Mouse (Mus musculus) skeletal muscle tissue, adult 2 months (tissue): ENCODE results near the gene Nisch.

Experiments
- DNase-seq: peaks from one replicate; pipeline ENCODE4 v3.0.0-alpha.2; 2012; ENCODE audit warnings: low read depth, low spot score

The Nisch gene

DNA sequence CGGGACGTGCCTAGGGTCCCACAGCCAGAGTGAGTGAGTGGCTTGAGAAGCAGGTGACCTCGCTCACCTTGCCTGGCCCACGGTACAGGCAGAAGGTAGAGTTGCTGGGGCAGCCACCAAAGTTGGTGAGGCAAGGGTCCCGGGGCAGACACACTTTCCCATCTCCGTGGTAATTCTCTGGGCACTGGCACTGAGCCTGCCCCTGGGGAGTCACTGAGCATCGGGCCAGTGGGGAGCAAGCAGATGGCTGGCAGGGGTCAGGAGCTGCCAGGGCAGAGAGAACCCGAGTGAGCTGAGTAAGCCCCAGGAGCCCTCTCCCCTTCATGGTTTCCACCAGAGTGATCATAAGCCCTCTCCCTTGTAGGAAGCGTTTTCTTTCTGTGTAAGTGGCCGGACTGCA lies 55.1 kb downstream of the Nisch start:
- DNase-seq = no peak

DNA sequence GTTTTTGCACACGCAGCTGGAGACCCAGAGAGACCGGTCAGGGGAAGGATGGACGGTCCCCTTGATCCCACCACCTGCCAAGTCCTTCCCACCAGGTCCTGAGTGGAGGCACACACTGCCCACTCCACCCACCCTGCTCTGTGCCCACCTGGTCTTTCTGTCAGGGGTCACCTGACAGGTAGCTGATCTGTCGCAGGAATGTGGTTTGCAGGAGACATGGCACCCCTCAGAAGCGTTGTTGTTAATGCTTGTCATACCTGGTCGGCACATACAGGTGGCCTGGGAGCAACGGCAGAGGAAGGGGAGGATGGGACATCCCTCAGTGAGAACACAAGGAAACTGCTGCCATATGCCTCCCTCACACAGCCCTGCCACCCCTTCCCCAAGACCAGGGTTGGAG lies 55.6 kb downstream of the Nisch start:
- DNase-seq = no peak

DNA sequence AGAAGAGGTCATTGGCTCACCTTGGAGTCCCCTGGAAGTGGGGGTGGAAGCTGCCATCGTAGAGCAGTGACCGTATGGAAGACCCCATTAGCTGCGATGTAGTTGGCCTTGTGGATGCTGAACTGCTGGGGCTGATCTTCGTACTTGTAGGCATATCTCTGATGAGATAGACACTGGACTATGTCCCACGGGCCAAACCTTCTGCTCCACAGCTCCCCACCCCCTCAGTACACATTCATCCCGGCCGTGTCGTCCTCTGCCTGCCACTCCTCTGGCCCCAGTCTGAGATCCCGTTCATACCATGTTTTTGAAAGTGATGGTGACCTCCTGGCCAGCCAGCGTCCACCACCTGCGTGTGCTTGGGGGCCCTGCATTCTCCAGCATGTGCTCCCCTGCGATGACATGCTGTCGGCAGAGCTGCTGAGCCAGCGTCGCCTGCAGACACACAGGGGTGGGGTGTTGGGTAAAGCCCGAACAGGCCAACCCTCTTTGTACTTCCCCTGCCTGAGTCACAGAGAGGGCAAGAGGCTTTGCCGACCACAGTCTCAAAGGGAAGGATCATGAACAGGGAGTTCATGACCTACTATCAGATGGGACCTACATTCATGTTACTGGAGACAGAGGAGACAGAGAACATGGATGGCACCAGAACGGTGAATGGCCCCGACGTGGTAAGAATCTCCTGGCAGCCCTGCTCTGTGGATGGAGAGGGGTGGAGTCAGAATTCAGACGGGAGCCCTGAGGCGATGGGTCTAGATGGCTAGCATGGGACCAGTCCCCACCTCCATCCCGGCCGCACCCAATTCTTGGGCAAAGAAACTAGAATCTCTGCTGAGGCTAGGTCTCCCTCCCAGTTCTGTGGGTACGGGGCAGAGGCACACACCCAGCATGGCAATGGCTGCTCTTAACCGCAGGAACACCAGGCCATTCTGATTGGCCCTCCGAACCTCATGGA lies 56.3 kb downstream of the Nisch start:
- DNase-seq = no peak

DNA sequence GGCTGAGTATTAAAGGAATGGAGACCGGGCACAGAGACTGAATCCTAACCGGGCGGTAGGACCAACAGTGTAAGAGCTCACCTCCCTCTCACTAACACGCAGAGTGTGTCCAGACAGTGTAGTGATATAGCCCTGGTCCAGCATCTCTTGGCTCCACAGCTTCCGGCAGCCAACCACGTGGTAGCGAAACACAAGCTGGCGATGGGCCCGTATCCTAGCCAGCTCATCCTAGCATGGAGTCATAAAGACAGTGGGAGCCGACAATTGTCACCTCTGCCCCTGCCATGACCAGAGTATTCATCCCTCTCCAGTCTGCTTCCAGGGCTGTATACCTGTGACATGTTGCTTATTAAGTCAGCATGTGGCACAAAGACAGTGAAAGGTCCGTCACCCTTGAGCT lies 71.1 kb downstream of the Nisch start:
- no peak for DNase-seq

DNA sequence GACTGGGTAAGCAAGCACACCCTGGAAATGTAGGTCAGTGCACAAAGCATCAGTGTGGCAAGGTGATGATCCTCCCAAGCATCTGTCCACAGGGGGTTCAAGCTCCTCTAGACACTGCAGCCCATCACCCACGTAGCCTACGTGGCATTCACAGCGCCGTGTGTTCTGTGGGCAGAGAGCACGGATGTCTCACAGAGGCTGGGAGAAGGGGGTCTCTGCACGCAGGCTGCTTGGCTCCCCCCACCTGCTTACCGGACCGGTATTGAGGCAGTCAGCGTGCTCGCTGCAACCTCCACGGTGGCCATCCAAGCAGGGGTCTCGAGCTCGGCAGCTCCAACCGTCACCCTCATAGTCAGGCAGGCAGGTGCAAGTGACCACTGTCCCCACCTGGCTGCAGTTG lies 75.7 kb downstream of the Nisch start:
- no peak for DNase-seq

DNA sequence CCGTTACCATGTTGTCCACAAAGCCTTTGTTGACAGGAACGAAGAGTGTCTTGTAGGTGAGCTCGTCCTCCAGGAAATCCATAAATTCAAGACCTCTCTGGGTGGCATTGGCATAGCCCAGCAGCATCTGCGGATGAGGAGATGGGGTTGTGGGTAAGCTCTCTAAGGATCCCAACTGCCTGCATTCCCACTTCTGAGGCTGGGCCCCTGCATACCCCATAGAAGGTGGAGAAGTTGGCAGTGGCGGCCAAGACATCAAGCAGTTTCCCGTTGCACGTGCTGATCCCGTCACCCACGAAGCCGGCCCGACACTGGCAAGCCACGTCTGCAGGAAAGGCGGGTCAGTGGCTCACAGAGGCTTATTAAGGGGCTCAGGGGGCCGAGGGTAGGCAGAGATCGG lies 76.6 kb downstream of the Nisch start:
- DNase-seq = no peak

DNA sequence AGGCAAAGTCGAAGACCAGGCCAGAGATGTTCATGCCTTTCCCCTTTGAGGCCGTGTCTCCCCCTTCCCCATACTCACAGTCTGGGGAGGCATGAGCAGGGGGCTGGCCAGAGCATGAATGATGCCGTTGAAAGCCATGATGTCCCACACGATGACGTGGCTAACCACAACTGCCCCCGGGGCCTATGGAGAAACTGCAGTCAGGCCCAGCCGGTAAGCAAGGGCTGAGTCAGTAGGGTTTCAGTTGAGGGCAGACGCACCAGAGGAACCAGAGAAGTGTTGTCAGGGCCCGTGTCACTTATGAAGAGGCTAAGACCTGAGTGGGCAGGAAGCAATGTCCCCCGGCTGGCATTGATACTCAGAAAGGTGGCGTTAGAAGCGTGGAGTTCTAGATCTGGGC lies 77.1 kb downstream of the Nisch start:
- DNase-seq = no peak

DNA sequence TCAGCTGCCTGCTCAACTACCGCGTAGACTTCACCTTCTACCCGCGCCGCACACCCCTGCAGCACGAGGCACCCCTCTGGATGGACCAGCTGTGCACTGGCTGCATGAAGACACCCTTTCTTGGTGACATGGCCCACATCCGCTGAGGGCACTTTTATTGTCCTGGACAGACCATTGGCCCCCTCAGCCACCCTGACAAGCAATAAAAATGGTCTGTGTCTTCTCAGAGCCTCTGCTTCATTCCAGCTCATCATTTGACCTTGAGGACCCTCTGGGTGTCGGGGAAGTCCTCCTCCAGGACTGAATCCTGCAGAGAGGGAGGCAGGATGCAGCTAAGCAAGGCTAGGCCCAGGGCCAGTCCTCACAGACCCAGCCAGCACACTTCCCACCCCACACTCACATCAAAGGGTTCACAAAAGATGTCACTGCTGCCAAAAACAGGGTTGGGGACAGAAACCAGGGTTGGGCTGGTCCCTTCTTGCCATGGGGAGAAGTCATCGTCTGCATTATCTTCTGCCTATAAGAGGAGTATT lies 77.8 kb downstream of the Nisch start:
- DNase-seq = no peak

DNA sequence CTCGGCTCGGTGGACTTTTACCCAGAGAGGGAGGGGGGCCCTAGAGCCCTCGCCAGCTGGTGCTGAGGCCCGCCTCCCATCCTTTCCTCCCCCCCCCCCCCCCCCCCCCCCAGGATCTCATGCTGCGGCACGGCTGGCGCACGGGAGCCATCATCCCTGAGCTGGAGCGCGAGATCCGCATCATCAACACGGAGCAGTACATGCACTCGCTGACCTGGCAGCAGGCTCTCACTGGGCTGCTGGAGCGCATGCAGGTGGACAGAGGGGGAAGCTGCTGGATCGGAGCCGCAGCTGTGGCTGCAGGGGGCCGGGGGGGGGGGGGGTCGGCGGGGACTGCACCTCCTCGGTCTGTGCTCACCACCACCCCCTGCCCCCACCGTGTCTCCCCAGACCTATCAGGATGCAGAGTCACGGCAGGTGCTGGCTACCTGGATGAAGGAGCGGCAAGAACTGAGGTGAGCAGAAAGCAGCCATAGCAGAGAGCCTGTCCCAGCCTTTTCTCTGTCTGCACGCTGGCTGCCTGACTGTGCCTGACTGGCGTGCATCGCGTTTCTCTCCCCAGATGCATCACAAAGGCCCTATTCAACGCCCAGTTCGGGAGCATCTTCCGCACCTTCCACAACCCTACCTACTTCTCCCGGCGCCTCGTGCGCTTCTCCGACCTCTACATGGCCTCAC lies 78.4 kb downstream of the Nisch start:
- DNase-seq = no peak

DNA sequence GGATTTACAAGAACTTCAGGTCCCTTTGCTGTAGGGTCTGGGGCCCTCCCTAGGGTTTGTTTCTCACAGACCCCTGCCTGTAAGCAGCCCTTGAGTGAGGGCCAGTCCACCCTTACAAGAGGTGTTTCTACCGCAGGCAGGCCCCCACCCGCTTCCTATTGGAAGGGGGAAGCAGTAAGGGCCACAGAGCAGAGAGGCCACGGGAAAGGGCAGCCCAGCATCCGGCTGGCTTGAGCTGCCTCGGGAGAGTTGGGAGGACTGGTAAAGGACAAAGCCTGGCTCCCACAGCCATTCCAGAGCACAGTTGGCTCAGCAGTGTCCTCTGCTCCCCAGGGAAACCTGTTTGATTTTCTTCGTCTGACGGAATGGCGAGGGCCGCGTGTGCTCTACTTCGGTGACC lies 79.0 kb downstream of the Nisch start:
- no peak for DNase-seq

DNA sequence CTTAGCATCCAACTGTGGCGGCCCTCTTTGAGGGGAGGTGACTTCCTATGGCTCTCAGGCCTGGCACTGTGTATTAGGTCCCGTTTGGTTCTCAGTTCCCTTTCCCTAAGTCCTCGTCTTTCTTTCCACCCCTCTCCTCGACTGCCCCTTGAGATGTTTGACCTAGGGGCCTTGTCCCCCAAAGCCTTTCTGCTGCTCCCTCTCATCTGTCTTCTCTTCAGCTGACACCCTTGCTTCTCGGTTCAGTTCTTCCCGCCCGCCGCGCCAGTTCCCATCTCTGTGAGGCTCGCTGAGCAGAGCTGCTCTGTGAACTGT lies 79.5 kb downstream of the Nisch start:
- no peak for DNase-seq

DNA sequence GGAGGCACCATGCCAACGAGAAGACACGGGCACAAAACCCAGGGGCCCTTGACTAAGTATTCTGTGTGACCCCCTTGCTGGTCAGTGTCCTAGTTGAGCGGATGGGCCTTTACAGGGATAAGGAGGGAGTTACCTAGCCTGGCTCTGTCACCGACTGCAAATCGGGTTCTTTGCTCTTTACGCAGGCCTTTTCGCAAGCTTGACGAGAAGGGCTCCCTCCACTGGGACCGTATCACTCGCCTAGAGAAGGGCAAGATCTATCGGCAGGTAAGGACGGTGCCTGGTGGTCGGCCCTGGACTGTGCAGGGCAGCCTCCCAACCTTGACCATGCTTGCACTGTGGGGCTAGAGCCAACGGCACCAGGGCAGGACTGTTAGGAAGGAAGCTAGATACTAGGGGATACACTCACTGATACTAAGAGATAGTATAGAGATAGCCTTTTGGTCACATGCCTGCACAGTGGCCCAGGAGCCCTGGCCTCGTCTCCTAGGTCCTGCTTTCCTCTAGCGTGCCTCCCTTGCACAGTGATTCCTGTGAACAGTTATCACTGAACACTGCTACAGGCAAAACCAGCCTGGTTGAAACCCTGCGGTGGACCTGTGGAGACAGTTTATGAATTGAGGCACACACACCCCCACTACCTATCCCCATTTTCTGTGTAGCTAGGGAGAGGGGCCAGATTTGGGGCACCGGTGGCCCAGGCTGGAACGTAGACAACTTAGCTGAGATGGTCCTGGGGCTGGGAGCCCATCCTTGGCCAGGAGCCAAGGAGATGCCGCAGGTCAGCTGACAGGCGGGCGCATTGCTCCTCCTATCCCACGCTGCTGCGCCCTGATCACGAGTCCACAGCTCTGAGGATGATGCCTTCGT lies 80.1 kb downstream of the Nisch start:
- no peak for DNase-seq

DNA sequence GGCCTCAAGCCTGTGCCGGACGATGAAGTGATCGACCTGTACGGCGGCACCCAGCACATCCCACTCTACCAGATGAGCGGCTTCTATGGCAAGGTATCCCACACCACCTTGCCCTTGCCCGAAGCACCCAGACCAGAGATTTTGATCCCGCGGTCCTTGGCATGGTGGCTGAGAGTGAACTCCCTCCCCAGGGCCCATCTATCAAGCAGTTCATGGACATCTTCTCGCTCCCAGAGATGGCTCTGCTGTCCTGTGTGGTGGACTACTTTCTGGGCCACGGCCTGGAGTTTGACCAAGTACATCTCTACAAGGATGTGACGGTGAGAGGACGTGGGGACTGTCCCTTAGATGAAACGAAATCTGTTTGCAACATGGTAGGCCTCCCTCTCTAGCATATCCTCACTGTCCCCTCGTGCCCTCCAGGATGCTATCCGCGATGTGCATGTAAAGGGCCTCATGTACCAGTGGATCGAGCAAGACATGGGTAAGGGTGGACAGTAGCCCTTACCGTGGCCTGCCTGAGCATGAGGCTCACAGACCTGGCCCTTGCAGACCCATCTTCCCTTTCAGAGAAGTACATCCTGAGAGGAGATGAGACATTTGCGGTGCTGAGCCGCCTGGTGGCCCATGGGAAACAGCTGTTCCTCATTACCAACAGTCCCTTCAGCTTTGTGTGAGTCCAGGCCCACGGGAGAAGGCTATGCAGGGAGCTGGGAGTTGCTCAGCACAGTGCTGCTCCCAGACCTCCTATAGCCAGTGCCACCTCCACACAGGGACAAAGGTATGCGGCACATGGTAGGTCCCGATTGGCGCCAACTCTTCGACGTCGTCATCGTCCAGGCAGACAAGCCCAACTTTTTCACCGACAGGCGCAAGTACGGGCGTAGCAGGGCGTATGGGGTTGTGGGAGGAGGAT lies 81.0 kb downstream of the Nisch start:
- no peak for DNase-seq

DNA sequence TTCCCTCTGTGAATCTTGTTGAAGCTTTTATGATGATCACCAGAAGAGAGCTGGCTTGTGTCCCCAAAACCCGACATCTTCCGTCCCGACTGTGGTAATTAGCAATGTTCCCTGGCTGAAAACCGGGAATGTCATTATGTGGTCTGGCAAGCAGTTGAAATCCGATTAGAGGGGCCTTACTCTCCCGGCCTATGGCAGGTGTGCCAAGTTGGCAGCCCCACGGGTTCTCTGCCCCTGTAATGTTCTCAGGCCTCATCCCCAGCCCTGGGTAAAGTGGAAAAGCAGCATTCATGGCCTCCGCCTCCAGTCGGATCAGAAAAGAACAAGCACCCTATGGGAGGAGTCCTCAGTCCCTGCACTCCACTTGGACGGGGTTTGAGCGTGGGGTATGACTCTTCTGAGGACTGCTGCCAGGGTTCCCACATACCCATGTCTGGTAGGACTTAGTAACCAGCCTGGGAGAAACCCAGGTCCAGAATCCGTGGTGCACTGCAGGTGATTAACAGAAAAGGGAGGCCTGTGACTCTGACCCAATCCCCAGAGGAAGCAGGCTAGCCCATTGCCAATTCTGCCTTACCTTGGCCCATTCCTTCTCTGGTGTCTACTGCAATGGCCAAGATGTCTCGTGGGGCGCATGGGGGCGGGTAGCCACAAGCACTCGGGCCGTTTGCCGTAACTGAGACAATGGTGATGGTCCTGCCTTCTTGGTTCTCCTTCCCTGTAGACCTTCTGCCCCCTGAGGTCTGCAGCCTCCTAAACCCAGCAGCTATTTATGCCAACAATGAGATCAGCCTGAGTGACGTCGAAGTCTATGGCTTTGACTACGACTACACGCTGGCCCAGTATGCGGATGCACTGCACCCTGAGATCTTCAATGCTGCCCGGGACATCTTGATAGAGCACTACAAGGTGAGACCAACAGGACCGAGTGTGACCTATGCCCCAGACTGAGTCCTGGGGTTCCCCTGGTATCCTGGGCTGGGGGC lies 82.4 kb downstream of the Nisch start:
- no peak for DNase-seq

DNA sequence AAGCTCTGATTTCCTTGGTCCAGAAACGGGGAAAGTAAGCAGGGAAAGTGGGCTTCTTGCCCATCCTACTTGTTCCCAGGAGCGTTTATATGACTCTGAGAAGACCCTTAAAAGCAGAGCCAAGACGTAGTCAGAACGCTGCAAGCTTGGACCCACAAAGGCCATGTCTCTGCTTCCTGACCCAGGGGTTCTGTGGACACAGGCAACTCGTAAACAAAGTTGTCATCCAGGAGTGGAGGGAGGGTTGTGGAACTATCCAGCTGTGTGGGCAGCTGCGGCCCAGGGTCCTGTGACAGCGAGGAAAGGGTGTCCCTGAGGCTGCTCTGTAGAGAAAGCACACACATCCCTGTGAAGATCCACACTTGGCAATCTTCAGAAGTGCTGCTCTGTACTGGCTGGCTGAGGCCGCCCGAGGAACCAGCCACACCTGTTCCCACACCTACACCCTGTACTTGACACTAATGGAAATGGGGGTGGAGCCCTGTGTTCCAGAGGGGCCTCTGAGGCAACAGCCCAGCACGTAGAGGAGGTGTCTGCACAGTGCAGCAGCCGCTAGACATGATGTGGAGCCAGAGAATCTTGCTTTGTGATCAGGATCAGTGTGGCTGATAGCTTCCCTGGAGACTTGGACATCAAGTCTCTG lies 83.6 kb downstream of the Nisch start:
- no peak for DNase-seq

DNA sequence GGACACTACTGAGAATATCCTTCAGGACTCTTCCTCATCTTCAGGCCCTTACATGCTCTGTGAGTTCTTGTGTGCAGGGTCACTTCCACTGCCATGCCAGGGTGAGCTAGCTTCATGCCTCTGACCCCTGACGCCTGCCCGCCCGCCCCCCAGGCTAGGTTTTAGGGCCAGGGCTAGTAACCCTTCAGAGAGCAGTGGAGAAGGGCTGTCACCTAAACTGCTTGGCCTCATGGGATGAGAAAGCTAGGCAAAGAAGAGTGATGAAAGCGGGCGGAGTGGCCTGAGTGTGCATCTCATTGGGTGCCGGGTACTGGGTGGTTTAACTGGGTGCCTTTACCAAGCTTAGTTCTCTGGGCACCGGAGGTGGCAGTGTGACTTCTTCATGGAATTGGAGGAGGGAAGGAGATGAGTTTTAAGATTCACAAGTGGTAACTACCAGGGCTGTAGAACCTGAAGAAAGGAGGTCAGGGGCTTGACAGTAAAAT lies 84.2 kb downstream of the Nisch start:
- no peak for DNase-seq

DNA sequence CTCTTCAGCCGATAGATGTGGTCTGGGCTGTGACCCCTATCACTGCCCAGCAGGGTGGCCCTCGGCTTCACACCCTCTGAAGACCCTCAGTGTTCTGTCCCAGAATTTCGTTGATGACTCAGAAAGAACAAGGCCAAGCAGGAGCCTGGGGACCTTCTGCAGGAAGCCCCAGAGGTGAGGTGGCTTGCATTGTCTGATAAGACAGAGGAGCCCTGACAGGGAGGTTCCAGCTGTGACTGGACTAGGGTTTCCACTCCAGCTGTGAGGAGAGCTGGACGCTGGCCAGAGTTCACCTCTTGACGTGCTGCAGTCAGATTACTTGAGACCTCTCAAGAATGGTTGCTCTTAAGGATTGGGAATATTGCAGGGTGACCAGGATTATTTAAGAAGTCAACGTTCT lies 84.7 kb downstream of the Nisch start:
- DNase-seq = no peak

DNA sequence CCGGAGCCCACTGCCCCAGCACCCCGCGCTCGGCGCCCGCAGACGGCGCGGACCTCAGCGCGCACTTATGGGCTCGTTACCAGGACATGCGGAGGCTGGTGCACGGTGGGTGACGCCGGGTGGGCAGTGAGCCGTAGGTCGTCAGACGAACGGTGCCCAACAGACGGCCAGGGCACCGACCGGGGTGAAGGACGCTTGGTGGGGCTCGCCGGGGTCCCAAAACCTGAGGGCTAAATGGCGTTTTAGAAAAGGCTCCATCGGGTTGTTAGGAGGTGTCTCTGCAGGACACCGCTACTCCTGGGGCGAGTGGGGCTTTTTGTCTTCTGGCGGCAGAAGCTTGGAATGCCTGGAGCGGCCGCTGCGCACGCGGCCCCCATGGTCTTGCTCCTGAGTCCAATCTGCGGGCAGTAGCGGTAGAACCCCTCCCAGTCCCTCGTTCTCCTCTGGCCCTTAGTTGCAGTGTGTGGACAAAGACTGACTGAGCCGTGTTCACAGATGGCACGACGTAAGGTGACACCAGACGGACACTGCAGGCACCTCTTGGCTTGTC lies 85.4 kb downstream of the Nisch start:
- DNase-seq = no peak
